Mouse (Mus musculus) 3134 (cell line): ENCODE results near the gene Gpbar1.
A peak's percentile ranks its signal among the peaks of the same experiment; 100 is the strongest.
"Not testable (repeated sequence)": the region's sequence is repeated elsewhere in the genome, so short reads cannot be mapped to it uniquely, and the experiment has no call there.

Source experiments
- DNase-seq: peaks from one replicate; pipeline ENCODE4 v3.0.0-alpha.2; 2011; ENCODE audit warnings: low spot score; ENCODE audit not compliant: insufficient read length; ENCODE audit errors: extremely low read depth

The Gpbar1 gene

DNA sequence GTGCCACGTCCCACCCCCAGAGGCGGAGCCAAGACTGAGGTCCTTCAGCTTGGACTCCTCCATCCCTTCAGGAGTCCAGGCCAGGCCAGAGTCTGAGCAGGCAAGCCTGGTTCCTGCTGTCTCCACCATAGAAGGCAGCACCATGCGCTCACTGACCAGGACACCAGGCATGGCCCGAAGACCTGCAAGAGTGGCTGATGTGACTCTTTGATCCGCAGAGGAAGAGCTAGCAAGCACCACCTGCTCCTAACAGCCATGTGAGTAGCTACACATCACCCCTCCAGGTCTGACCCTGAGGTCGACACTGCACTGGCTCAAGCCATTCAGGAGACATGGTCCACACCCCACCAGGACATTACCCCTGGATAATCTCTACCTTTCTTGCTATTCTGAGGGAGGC is 1.3 kb upstream of the Gpbar1 start:
- DNase-seq: no peak

DNA sequence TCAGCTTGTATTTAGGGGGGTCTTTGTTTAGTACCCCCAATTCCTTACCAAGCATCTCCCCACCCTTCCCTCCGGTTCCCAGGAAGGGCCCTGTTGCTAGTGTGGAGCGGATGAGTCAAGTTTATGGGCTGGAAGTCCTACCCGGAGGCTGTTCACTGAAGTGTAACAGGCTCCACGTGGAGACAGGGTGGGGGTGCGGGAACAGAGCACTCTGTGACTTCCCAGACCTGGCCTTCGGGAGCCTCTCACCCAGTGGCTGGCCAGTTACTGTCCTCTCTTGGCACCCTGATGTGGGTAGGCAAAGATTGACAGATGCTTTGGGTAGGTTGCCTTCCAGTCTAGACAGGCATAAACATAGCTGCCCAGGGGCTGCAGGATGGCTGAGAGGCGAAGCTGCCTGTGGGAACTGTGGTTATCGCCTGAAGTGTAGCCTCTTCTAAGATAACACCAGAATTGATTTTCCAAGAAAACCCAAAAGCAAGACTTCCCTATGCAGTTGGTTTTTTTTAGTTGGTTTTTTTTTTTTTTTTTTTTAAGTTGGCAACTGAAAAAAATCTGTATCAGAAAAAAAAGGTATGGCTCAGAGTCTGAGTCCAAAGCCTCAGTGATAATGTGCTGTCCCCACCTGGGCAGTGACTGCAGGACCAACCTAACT is 340 bp upstream of the Gpbar1 start:
- peak; percentile 54 for DNase-seq

DNA sequence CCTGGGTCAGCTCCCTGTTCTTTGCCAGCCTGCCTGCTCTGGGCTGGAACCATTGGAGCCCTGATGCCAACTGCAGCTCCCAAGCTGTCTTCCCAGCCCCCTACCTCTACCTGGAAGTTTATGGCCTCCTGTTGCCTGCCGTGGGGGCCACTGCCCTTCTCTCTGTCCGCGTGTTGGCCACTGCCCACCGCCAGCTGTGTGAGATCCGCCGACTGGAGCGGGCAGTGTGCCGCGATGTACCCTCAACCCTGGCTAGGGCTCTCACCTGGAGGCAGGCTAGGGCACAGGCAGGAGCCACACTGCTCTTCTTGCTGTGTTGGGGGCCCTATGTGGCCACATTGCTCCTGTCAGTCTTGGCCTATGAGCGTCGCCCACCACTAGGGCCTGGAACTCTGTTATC is 638 bp downstream of the Gpbar1 start:
- no peak for DNase-seq

DNA sequence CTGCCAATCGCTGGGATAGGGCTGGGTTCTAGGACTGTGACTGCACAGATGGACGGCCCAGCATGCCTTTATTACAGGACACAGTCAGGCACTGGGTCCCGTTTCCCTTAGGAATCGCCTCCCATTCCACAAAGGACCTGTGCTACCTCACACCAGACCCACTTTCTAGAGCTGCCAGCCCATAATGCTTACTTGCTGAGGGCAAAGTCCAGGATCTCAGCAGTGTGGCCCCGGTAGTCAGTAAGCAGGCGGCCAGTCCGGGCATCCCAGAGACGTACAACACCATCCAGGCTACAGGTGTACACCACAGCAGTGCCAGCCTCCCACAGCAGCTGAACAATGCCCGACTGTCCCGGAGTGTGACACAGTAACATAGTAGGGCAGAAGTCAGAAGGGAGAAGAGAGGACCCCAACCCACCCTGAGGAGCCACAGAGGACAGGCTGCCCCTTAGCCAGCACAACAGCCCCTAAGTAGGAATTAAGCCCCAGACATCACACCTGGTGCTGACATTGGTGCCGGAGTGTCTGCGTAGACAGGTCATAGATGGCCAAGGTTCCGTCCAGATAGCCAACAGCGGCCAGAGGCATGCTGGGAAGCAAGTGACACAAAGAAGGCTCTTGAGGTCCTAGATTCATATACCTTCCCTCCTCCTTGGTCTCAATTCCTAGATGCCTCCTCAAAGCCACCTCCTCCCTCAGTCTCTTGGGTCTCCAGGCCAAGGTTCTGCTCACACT is 2.4 kb downstream of the Gpbar1 start:
- DNase-seq: no peak

DNA sequence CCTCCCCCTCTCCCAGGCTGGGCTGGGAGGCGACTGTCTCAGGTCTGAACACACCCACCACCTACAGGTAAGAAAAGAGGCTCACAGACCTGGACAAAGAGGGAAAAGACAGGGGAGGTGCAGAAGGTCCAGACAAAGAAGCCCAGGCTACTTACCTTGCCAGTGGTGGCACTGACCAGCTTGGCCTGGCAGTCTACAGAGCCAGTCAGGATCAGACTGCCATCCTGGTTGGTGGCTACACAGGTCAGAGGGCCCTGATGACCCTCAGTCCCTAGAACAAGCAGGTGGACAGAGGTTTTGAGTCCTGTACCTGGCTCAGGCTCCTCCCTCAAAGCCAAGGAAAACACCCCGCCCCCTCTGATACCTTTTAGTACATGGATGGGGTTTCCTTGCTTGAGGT is 3.0 kb downstream of the Gpbar1 start:
- DNase-seq: no peak

DNA sequence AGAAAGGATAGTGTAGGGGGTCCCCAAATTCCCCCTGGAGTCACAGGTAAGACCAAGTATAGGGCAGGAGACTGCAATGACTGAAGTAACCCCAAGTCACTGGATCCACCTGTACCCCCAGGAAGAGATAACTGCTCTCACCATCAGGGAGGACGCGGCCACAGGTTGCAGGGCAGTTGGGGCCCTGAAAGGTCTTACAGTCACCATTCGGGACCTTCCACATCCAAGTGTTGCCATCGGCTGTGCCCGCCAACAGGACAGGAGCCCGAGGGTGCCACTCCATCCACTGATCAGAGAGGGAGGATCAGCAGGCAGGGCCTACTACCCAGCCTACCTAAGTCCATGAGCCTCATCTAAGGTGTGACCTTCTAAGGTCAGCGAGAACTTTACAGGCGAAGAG is 3.5 kb downstream of the Gpbar1 start:
- no peak for DNase-seq

DNA sequence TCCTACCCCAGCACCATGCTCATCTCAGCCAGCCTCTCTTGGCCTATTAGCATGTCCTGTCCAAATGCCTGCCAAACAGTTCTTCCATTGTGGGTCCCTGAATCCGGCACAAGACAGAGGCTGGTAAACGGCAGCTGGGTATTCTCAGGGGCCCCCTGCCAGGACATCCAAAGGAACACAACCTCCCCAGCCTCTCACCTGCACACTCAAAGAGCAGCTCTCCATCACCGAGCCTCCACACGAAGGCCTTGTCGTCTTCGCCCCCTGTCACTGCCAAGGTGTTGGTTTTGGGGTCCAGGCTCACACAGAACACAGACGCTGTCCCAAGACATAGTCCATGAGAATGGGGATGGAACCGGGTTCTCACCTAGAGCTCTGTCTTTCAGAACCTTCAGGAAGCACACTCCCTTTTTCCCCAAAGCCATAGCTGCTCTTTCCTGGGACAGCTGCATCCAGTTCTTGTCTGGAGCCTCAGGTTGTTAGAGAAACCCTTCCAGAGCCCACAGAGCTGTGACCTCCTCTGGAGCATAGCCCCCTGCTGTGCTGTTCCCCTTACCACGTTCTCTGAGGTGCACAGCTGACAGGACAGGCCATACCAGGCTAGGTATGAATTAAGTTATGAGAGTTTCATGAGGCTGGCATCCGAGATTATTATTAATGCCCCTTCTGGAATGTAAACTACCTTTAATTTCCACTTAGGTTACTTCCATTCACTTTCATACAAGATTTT is 4.7 kb downstream of the Gpbar1 start:
- DNase-seq: no peak

DNA sequence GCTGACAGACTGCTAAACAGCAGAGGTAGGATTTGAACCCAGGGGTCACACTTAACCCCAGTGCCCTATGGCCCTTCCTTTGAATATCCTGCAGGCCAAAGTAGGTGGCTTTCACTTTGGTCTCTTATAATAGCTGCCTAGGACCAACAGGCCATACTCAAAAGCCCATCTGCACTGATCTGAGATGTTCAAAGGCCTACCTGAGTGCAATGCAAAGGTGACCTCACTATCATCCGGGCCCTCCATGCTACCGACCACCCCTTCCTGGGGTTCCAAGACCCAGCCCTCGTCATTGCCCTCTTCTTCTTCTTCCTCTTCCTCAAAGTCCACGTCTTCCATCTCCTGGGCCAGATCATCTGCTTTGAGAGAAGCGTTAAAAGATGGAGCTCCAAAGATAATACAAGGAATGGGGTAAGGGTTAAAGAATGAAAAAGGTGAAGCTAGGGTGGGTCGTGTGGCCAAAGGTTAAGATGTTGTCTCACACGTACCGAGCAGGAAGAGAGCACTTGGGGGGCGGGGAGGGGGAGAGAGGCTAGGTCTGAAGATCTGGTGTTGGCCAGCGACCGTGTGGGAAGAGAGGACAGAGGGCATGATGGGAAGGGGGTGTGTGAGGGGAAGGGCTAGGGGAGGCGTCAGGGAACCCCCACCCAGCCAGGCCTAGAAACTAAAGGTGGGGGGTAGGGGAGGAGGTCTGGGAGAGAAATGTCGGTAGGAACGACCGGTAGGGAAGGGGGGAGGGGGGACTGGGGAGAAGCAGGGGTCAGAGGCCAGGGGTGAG is 5.5 kb downstream of the Gpbar1 start:
- DNase-seq: no peak

DNA sequence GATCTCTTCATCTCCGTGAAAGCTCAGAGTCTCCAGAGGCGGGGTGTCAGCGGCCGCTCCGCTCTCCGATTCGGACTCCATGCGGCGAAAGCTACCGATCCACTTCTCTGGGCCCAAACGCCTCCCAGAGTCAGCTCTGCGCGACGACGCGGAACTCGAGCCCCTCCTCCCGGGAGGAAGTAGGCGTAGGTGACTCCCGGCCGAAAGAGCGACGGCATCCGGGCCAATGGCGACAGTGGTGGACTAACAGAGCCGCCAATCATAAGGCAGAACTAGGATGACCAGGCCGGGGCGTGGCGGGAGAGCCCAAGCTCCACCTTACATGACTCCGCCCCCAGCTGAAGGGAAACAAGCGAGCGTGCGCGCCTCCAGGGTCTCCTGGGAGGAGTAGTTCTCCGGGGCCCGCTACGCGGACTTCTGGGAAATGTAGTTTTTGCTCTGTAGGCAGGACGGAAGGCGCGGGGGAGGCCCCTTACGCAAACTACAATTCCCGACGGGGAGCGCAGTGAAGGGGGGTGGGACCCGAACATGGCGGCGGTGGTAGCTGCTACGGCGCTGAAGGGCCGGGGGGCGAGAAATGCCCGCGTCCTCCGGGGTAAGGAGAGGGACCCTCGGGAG is 6.3 kb downstream of the Gpbar1 start, which contains the start of the genes Aamp and Pnkd:
TSS of gene Aamp (minus strand) at position 196 of the 618 bp plus-strand sequence.
TSS of gene Pnkd (plus strand) at position 388 of the 618 bp plus-strand sequence.
- peak; percentile 99 for DNase-seq

DNA sequence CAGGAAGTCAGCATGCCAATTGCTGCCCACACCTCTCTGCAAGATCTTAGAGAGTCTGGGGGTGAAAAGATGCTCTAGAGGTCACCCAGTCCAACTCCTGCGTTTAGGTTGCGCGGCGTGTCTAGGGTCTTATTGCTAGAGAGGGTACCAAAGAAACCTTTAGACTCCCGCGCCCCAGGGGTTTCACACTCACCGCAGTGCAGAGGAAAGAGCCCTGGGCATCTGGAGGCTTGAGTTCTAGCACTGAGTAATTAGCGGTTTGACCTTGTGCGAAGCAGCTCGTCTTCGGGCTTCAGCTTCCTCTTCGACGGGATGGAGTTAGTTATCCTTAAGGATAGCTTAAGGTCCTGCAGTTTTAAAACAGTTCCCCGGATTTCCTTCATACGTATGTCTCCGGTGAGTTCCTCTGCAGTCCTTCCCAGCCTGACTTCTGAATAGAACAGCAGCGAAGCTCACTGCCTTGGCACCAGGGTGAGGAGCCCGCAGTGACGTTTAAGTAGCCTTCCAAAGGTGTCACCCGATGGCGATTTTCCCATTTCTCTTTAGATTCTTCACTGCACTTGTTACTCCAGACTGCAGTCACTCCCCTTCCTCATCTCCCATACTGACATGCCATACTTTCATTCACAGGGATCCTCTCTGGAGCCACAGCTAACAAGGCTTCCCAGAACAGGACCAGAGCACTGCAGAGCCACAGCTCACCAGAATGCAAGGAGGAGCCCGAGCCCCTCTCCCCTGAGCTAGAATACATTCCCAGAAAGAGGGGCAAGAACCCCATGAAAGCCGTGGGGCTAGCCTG is 7.1 kb downstream of the Gpbar1 start:
- no peak for DNase-seq

DNA sequence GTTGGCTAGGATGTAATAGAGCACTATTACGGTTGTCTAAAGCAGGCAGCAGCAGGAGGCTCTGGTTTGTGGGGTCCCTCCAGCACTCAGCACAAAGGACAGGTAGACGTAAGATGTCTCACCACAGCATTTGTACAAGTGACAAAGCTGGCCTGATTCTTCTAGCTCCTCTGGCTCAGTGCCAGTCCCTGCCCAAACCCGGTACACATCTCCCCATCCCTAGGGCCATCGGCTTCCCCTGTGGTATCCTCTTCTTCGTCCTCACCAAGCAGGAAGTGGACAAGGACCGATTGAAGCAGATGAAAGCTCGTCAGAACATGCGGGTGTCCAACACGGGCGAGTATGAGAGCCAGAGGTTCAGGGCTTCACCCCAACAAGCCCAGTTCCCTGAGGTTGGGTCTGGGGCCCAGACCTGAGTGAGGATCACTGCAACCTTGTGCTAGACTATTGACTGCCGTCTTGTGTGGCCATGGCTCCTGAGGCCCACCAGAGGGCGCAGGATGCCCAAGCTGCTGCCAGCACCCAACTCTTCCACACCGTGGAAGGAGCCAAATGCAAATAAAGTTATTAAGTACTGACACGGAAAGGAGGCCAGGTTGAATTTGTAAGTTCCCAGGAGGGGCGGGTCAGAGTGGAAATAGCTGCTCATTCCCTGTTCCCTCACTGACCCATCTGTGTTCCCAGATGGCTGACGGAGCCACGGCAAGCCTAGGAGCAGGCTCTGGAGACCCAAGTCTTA is 8.7 kb downstream of the Gpbar1 start:
- DNase-seq: not testable (repeated sequence)

DNA sequence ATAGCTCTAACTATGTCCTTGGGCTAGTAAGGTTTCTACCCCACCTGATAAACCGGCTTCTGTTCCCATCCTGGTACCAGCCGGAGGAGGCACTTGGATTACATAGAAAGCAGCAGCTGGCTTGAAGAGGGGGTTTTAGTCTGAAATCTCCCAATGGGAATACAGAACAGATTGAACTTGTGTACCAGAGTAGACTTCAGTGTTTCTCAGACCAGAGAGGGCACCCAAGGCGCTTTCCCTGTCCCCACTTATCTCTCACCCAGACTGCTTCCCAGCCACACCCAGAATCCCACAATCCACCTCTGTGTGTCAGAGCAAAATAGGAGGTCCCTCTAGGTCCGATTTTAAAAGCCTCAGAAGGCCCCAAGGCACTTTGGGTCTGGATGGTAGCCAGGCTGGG is 10.0 kb downstream of the Gpbar1 start:
- DNase-seq: no peak

DNA sequence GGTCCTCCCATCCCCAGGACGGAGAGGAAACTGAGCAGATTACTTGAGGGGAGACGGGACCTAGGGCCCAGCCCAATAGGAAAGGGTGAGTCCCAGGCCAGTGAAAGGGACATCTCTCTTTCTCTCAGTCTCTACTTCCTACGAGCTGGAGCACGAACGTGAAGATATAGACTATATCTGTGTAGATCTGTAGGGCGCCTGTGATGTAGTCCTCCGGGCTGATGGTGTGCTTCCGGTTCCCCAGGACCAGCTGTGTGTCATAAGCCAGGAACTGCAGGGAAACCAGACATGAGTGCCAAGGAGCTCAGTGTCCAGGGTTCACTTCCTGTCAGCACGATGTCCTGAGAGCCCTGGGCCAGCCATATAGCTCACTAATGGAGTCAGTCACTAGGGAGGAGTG is 10.9 kb downstream of the Gpbar1 start:
- DNase-seq: no peak

DNA sequence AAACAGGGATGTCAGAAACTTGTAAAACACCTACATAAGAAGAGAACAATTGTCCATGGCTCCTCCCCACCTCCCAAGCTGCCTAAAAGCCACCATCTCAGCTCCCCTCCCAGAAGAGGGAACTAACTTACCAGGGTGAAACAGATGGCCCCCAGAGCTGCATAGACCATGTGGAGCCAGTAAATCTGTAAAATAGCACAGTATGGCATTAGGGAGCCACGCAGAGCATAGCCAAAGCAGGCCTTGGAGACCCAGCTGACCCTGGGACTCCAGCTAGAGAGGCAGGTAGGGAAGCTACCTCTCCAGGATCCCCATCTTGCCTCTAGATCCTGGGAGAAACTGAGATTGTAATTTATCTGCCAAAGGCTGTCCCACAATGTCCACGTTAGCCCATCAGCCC is 11.4 kb downstream of the Gpbar1 start:
- no peak for DNase-seq

DNA sequence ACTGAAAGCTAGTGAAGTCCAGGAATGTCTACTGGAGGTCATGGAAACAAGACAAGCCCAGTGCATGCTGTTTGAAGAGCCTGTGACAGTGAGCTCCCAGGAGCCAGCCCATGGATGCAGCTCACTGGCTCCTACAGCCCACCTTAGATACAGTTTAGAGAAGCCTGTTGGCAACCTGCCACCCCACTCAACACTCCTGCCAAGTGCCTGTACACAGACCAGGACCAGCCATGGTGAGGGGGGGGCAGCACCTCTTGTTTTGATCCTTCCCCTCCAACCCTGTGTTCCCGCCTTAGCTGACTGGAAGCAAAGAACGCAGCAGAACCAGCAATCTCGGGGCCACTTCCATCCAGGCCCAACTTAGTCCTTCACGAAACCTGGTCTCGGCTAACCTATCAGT is 11.8 kb downstream of the Gpbar1 start:
- DNase-seq: no peak

DNA sequence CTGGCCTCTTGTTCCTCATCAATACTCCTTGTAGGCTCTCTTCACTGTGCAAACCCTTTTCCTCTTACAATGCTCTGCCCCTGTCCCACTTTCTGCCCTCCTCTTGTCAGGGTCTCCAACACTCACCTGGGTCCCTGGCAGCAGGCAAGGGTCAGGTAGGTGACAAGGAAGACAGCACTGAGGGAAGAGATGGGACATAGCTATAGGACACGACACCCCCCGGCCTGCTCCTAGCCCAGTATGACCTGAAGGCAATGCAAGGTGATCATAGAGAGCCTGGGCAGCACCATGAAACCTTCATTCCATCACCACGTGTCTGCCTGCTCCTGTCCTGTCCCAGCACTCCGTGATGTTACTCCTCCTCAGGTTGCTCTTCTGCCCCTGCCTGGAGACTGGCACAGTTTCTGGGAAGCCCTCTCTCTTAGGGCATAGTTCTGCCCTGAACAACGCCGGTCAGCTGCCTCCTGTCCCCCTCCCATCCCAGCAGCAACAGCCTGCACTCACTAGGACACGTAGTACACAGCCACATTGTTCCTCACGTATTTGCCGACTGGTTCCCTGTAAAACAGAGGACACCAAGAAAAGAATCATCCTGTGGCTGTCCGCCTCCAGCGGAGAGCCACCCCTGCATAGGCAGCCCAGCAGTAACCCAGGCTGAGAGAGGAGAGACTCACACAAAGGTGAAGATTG is 14.1 kb downstream of the Gpbar1 start:
- no peak for DNase-seq

DNA sequence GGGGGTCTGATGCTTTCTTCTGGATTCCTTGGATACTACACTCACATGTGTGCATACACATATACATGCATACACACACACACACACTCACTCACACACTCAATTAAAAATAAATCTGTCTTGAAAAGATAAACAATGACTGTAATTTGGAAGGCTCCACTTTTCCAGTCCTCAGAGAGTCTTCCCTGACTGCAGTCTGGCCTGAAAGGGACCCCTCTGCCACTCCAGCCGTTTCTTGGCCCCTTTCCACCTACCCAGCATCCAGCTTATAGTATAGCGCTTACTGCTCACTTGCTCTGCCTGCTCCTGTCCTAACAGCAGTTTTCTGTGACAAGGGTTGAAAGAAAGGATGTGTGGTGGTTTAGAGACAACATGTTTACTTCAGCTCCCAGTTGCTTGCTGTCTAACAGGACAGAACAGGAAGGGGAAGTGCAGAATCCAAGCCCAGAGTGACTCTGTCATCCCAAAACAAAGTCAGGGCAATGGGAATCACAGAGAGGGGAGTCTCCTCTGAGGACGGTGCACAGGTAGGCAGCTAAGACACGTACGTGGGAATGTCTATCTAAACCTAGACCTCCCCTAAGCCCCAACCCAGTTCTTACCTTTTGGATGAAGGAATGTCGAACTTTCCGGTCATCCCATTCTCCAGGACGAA is 15.1 kb downstream of the Gpbar1 start:
- no peak for DNase-seq

DNA sequence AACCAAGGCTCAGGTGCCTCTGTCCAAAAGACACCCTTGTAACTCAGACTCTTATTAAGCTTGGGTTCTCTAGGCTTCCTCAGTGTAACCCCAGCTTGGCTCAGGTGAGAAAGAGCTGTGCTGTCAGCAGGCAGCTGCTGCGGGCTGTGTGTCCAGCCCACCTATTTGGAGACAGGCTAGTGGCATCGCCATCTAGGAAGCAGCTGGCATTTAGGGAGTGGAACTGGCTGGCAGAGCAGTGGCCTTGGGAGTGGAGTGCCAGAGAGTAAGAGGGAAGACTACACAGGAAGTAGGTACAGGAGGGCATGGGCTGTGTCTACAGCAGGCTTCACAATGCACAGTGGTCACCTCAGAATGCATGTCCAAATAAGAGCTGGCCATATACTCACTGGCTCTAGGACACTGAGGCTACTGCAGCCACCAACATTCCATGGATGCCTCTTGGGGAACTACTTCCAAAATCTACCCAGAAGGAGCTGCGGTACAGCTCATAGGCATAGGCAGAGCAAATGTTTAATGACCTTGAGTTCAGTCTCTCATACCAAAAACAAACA is 15.8 kb downstream of the Gpbar1 start:
- no peak for DNase-seq
